Mouse (Mus musculus) left cerebral cortex, adult 11 months (tissue): ENCODE results near the gene Hist1h2bg.
"Not testable (repeated sequence)": the region's sequence is repeated elsewhere in the genome, so short reads cannot be mapped to it uniquely, and the experiment has no call there.

Source experiments
- DNase-seq: peaks from one replicate; pipeline ENCODE4 v3.0.0; 2022; ENCODE audit warnings: low spot score

The Hist1h2bg gene

GRCm38 (mm10) chr13:23539821-23540220 lies 31.4 kb upstream of the Hist1h2bg start:
- DNase-seq, result not testable (repeated sequence)

- DNase-seq, result no peak
These were observed 29.7 kb upstream of the Hist1h2bg start for GRCm38 (mm10) chr13:23541497-23541896.

DNA sequence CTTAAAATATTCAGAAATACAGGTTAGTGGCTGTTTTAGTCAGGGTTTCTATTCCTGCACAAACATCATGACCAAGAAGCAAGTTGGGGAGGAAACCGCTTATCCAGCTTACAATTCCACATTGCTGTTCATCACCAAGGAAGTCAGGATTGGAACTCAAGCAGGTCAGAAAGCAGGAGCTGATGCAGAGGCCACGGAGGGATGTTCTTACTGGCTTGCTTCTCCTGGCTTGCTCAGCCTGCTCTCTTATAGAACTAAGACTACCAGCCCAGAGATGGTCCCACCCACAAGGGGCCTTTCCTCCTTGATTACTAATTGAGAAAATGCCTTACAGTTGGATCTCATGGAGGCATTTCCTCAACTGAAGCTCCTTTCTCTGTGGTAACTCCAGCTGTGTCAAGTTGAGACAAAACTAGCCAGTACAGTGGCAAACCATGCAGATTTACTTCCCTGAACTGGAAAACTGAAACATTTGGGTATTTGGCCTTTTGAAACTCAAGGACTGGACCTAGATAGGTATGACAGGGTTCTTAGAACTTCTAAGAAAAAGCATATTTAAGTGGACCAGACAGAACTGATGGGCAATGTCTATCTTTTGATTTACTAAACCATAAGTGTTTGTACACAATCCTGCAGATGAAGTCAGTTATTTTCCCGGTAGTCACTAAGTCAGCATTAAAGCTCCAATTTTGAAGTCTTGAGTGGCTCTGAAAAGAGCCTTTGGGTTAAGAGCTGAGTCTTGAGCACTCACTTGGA lies 28.8 kb upstream of the Hist1h2bg start:
- DNase-seq, result not testable (repeated sequence)

GRCm38 (mm10) chr13:23542999-23543607 lies 28.1 kb upstream of the Hist1h2bg start, which contains the start of gene Hist1h2bh:
Gene Hist1h2bh (minus strand): TSS chr13:23543392.
- peak; percentile 85 for DNase-seq

DNA sequence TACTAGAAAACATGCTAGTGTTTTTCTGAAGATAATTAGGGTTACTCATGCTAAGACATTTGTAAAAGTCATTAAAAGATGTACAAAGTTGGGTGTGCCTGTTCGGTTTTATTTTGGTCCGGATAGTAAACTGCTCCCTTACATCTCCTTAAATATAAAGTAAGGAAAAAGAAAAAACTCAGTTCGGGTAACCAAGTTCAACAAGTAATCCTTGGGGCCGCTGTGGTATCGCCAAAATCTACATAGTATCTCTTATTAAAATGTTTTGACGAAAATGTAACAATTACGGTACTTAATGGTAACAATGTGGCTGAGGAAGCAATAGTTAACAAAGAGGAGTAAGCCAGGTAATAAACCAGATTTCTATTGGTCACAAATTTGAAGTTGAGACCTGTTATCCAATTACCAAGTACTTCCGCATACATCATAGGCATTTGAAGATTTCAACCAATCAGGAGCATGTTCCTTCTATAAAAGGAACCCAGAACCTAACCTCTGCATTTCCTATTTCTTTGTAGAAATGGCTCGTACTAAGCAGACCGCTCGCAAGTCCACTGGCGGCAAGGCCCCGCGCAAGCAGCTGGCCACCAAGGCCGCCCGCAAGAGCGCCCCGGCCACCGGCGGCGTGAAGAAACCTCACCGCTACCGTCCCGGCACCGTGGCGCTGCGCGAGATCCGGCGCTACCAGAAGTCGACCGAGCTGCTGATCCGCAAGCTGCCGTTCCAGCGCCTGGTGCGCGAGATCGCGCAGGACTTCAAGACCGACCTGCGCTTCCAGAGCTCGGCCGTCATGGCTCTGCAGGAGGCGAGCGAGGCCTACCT lies 27.0 kb upstream of the Hist1h2bg start, which contains the start of gene Hist1h3f:
Gene Hist1h3f, plus strand, starts transcription at position 88 of the 822 bp plus-strand sequence.
- DNase-seq, result peak; percentile 90

- not testable (repeated sequence) for DNase-seq
These were observed 26.4 kb upstream of the Hist1h2bg start for GRCm38 (mm10) chr13:23544787-23545120.

GRCm38 (mm10) chr13:23546694-23547093 lies 24.5 kb upstream of the Hist1h2bg start:
- no peak for DNase-seq

DNA sequence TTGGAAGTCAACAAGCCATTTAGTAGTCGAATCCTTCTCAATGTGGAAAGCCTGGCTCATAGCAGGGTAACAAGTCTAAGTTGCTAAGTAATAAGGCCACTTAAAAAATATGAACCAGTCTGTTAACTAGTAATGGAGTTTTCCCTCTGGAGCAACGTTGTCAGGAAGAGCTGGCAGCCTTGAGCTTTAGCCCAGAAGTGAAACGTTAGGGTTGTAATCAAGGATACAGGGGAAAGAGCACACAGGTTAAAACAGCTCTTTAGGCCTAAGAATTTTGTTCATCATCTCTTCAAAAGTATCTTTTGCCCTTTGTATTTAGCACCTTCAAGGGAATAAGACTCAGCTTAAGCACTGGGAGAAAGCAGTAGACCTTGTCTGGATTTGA lies 20.4 kb upstream of the Hist1h2bg start:
- no peak for DNase-seq

DNA sequence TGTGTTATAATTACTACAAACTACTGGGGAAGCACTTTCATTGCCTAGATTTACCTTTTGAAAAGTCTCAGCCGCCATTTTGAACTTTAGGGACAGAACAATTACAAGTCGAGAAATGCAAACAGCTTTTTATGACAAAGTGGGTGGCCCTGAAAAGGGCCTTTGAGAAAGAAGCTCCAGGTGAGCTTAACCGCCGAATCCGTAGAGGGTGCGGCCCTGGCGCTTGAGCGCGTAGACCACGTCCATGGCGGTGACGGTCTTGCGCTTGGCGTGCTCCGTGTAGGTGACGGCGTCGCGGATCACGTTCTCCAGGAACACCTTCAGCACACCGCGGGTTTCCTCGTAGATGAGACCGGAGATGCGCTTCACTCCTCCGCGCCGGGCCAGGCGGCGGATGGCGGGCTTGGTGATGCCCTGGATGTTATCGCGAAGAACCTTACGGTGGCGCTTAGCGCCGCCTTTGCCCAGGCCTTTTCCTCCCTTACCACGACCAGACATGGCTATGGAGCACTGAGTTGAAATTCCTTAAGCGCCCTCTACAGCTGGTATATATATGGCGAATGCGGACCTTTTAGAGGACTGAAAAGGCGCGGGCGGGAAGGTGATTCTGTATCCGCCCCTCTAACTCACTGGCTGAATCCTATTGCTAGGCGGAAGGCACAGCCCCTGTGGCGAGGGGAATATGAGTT lies 19.9 kb upstream of the Hist1h2bg start, which contains the start of gene Hist1h4f:
Gene Hist1h4f, minus strand, starts transcription at position 503 of the 689 bp plus-strand sequence.
- peak; percentile 91 for DNase-seq

GRCm38 (mm10) chr13:23551931-23552914 lies 19.0 kb upstream of the Hist1h2bg start:
- DNase-seq, result no peak

DNA sequence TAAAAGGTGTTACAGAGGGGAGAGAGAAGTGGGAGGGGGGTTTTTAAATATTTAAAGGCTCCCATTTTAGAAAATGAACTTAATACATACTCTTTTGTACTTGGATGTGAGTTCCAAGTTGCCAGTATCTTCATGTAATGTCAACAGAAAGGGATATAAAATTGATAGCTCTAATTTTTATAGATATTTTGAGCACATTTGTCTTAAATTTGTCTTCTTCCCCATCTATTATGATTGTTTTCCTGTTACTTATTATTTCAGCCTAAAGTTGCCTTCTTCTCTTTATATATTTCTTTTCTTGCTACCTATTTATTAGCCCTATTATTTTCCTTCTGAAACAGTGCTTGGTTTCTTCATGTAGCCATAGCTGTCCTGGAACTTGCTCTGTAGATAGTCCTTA lies 18.2 kb upstream of the Hist1h2bg start, which contains the start of gene Hist1h1d:
Gene Hist1h1d, plus strand, starts transcription at position 301 of the 400 bp plus-strand sequence.
- DNase-seq, result no peak

DNA sequence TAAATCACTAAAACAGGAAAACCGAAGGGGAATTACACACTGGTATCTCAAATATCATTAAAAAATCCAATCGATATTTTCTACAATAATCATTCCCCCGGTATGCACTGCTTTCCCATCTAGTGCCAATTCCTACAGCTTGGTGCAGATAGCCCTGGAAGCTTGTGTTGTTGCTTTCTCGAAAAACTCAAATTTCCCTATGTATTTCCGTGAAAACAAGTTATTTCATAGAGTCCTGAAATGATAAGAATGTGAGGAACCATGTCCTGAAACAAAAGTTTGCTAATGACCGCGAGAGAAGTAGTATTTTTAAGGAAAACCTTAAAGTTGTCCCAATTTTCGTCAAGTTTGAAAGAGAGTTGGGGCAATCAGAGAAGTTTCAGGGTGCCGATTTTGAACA lies 16.8 kb upstream of the Hist1h2bg start:
- no peak for DNase-seq

DNA sequence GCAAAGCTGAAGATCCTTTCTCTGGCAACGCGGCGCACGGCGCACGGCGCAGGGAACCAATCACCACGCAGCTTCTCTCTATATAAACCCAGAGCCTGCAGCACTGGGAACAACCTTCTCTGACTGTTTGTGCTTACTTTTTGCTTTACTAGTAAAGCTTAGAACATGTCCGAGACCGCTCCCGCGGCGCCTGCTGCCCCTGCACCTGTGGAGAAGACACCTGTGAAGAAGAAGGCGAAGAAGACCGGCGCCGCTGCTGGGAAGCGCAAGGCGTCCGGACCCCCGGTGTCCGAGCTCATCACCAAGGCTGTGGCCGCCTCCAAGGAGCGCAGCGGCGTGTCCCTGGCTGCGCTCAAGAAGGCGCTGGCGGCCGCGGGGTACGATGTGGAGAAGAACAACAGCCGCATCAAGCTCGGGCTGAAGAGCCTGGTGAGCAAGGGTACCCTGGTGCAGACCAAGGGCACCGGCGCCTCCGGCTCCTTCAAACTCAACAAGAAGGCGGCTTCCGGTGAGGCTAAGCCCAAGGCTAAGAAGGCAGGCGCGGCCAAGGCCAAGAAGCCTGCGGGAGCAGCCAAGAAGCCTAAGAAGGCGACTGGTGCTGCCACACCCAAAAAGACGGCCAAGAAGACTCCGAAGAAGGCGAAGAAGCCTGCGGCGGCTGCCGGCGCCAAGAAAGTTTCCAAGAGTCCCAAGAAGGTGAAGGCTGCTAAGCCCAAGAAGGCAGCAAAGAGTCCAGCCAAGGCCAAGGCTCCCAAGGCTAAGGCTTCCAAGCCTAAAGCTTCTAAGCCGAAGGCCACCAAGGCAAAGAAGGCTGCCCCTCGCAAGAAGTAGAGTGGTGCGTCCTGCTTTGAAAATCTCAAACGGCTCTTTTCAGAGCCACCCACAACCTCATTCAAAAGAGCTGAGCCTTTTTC lies 16.0 kb upstream of the Hist1h2bg start:
- no peak for DNase-seq

- DNase-seq, result peak; percentile 86
These were observed 15.3 kb upstream of the Hist1h2bg start for GRCm38 (mm10) chr13:23555839-23556416.

GRCm38 (mm10) chr13:23556906-23557305 lies 14.3 kb upstream of the Hist1h2bg start:
- DNase-seq, result no peak

DNA sequence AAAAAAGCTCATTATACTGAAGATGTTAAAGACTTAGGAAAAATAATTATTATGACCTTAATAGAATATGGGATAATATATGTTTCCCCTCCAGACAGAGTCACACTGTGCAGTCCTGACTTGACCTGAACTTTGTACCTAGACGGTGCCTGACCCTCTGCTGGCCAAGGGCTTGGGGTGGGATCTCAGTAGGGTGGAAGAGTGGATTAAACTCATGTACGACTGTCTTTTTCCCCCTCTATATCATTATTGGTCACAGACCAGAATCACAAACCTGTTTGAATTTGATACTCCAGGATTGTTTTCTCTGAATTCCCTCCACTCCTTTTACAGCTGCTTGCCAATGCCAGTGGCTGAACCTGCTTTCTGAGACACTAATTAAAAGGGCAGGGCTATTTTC lies 10.5 kb upstream of the Hist1h2bg start:
- not testable (repeated sequence) for DNase-seq

GRCm38 (mm10) chr13:23561531-23561882 lies 9.7 kb upstream of the Hist1h2bg start:
- not testable (repeated sequence) for DNase-seq

- peak; percentile 95 for DNase-seq
These were observed 9.1 kb upstream of the Hist1h2bg start, which contains the start of gene Hist1h3e for GRCm38 (mm10) chr13:23561883-23562659. Gene Hist1h3e (minus strand): TSS chr13:23562369.
